Mouse (Mus musculus) CH12.LX (cell line): ENCODE measurements around the gene Shld1.

Experiments used
- CTCF ChIP-seq, 2 experiments: IDR thresholded peaks in 1 of 2; conservative IDR thresholded peaks in 1 of 2; 2 replicates each; pipeline ENCODE4 v1.5.1; 2011 to 2012; ENCODE audit warnings: low read depth in 2 of 2, low read length in 2 of 2, improper control_type of control experiment in 1 of 2, inconsistent platforms in 1 of 2, mild to moderate bottlenecking in 1 of 2, moderate library complexity in 1 of 2
- E2F4 ChIP-seq: IDR thresholded peaks from 2 replicates; pipeline ENCODE4 v1.6.1; 2011; ENCODE audit warnings: low read depth, low read length, improper control_type of control experiment; ENCODE audit not compliant: insufficient replicate concordance
- GABPA ChIP-seq: IDR thresholded peaks from 2 replicates; pipeline ENCODE4 v1.6.1; 2012; ENCODE audit warnings: low read depth, low read length, improper control_type of control experiment, inconsistent platforms; ENCODE audit not compliant: insufficient replicate concordance
- HCFC1 ChIP-seq: IDR thresholded peaks from 2 replicates; pipeline ENCODE4 v1.6.1; 2012; ENCODE audit warnings: low read depth, mild to moderate bottlenecking, inconsistent platforms, low read length, improper control_type of control experiment
- JUND ChIP-seq: conservative IDR thresholded peaks from 2 replicates; pipeline ENCODE4 v1.6.1; 2011; ENCODE audit warnings: low read depth, low read length, improper control_type of control experiment
- POLR2A ChIP-seq: IDR thresholded peaks from 2 replicates; pipeline ENCODE4 v1.6.1; 2011; ENCODE audit warnings: low read depth, mild to moderate bottlenecking, improper control_type of control experiment, low read length
- USF1 ChIP-seq: IDR thresholded peaks from 2 replicates; pipeline ENCODE4 v1.6.1; 2014; ENCODE audit warnings: low read depth, mild to moderate bottlenecking, inconsistent platforms, low read length, improper control_type of control experiment
- USF2 ChIP-seq: conservative IDR thresholded peaks from 2 replicates; pipeline ENCODE4 v1.6.1; 2011; ENCODE audit warnings: low read depth, low read length, improper control_type of control experiment
- ZMIZ1 ChIP-seq: IDR thresholded peaks from 2 replicates; pipeline ENCODE4 v1.6.1; 2012; ENCODE audit warnings: low read depth, mild to moderate bottlenecking, inconsistent platforms, low read length, improper control_type of control experiment

DNA sequence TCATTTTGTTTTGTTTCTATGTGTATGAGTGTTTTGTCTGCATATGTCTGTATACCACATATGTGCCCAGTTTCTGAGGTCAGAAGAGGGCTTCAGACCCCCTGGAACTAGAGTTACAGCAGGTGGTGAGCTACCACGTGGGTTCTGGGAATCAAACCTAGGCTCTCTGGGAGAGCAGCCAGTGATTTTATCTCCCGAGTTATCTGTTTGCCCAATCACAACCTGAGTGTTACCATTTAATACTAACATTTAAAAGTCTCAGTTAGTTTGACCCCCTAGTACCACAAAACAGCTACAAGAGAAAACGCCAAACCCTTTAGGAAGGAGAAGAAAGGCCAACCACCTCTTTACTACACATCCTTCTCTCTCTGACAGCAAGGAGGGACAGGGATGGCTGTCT, 45.5 kb upstream of the Shld1 start:
- TF ChIP-seq CTCF (conservative IDR thresholded peaks at IDR 0.05 in 1 of 2, IDR thresholded peaks at IDR 0.05 in 1 of 2; ENCODE audit: low read depth in 2 of 2, low read length in 2 of 2) (no peak), ZMIZ1 (no peak), HCFC1 (no peak), POLR2A (no peak), E2F4 (no peak), USF1 (no peak), GABPA (no peak), USF2 (no peak), JUND (no peak)
